Comparison of ENCODE assay signal across 33 mouse cellular contexts in genomic region chr12:55604411-55604810, GRCm38 (mm10). TPM values are rescaled to one million over a fixed set of nuclear protein-coding genes. Genes with fewer than 3 reads are reported as not detected.
"Had no signal": no experiment of that assay in that cellular context is flagged by ENCODE, and none has a peak within 500 bp of the region (broad histone marks: within the 10 kb centered on the region; RNA-seq: fewer than 3 reads in every experiment).

No protein-coding gene starts in this region.

- H3K9ac ChIP-seq: heart, embryonic 13.5 days; heart, embryonic 15.5 days; hindbrain, embryonic 13.5 days; hindbrain, embryonic 15.5 days; kidney, embryonic 15.5 days; limb, embryonic 12.5 days; liver, embryonic 13.5 days had no signal

- H3K9me3 ChIP-seq: heart, embryonic 13.5 days; heart, embryonic 15.5 days; hindbrain, embryonic 13.5 days; hindbrain, embryonic 15.5 days; kidney, embryonic 15.5 days; limb, embryonic 10.5 days; limb, embryonic 12.5 days; liver, embryonic 13.5 days had no signal

- DNase-seq: gastrocnemius, adult 2 months; gastrocnemius, postnatal 10 days; gastrocnemius, postnatal 25 days; heart, adult 18-20 months; heart, postnatal 14 days; heart, postnatal 36 days; kidney, adult 11 months; kidney, adult 2 months; kidney, adult 9 months; kidney, postnatal 14 days; kidney, postnatal 36 days; layer of hippocampus, adult 9-11 months; layer of hippocampus, postnatal 36 days; liver, embryonic 13.5 days had no signal

- H3K27ac ChIP-seq: gastrocnemius, adult 2 months; heart, embryonic 13.5 days; heart, embryonic 15.5 days; hindbrain, embryonic 13.5 days; hindbrain, embryonic 15.5 days; hindbrain, postnatal 0 days; kidney, embryonic 15.5 days; kidney, postnatal 0 days; left cerebral cortex, adult 2 months; limb, embryonic 10.5 days; limb, embryonic 12.5 days; liver, embryonic 13.5 days had no signal

- H3K36me3 ChIP-seq: kidney, embryonic 15.5 days; limb, embryonic 10.5 days; limb, embryonic 12.5 days; liver, embryonic 13.5 days had no signal

- H3K4me3 ChIP-seq: gastrocnemius, adult 2 months; heart, embryonic 13.5 days; heart, embryonic 15.5 days; hindbrain, embryonic 13.5 days; hindbrain, embryonic 15.5 days; kidney, embryonic 15.5 days; left cerebral cortex, adult 2 months; limb, embryonic 10.5 days; limb, embryonic 12.5 days; liver, embryonic 13.5 days had no signal

- H3K4me2 ChIP-seq: heart, embryonic 11.5 days; heart, embryonic 13.5 days; heart, embryonic 15.5 days; hindbrain, embryonic 13.5 days; hindbrain, embryonic 15.5 days; kidney, embryonic 15.5 days; limb, embryonic 12.5 days; liver, embryonic 13.5 days had no signal

- ATAC-seq: hindbrain, postnatal 0 days; intestine, embryonic 16.5 days had no signal

RNA-seq across cellular contexts. Expression of gene Insm2, which starts 5.2 kb away (rescaled TPM):
- polyA plus RNA-seq: heart, postnatal 0 days; large intestine, adult 2 months; limb, embryonic 12.5 days; liver, adult 2 months; liver, embryonic 13.5 days had no signal

RNA-seq across cellular contexts. Expression of gene Aldoart2, which starts 39.4 kb away (rescaled TPM):
- polyA plus RNA-seq: frontal cortex, adult 2 months; heart, embryonic 13.5 days; heart, postnatal 0 days; hindbrain, embryonic 11.5 days; hindbrain, embryonic 13.5 days; hindbrain, embryonic 15.5 days; intestine, embryonic 14.5 days; intestine, embryonic 16.5 days; kidney, embryonic 15.5 days; kidney, postnatal 0 days; limb, embryonic 10.5 days; limb, embryonic 12.5 days; limb, embryonic 14.5 days; liver, adult 2 months; liver, embryonic 13.5 days had no signal
